Mouse (Mus musculus) neural tube, embryonic 13.5 days (tissue): ENCODE measurements at regions not wholly inside any gene's neighbourhood (a gene's known extent, or its start where the extent isn't known, plus 50 kb on each side); places are given as distances from the start of the nearest gene placed in this dataset.

ENCODE experiments used
- ATAC-seq: fragments of 200-750 bp; cut with Nextera tagmentation; 2 replicates; pipeline ENCODE4 v1.8.0; 2017; ENCODE audit warnings: low read depth, mild to moderate bottlenecking, moderate TSS enrichment, moderate library complexity
- H3K27ac ChIP-seq: fragments of 300-500 bp; sonication (generic); replicated peaks from 2 replicates; pipeline ENCODE4 v1.5.1; 2015; ENCODE audit warnings: moderate library complexity, mild to moderate bottlenecking, inconsistent platforms
- H3K27me3 ChIP-seq: fragments of 300-500 bp; sonication (generic); 2 replicates; pipeline ENCODE4 v1.6.1; 2015; ENCODE audit warnings: mild to moderate bottlenecking, inconsistent platforms
- H3K36me3 ChIP-seq: fragments of 300-500 bp; sonication (generic); 2 replicates; pipeline ENCODE4 v1.6.1; 2015; ENCODE audit warnings: mild to moderate bottlenecking, inconsistent platforms
- H3K4me1 ChIP-seq: fragments of 300-500 bp; sonication (generic); replicated peaks from 2 replicates; pipeline ENCODE4 v1.6.1; 2015; ENCODE audit warnings: inconsistent platforms
- H3K4me2 ChIP-seq: fragments of 300-500 bp; sonication (generic); 2 replicates; pipeline ENCODE4 v1.6.1; 2015; ENCODE audit warnings: inconsistent platforms, mild to moderate bottlenecking, moderate library complexity
- H3K4me3 ChIP-seq: fragments of 300-500 bp; sonication (generic); 2 replicates; pipeline ENCODE4 v1.5.1; 2015; ENCODE audit warnings: mild to moderate bottlenecking, inconsistent platforms
- H3K9ac ChIP-seq: fragments of 300-500 bp; sonication (generic); 2 replicates; pipeline ENCODE4 v1.6.1; 2015; ENCODE audit warnings: moderate library complexity, mild to moderate bottlenecking, inconsistent platforms
- H3K9me3 ChIP-seq: fragments of 300-500 bp; sonication (generic); 2 replicates; pipeline ENCODE4 v1.6.1; 2016; ENCODE audit warnings: inconsistent platforms
- WGBS: fragments of 180-500 bp; shearing (Covaris S2); methylation state at CpG from one replicate; pipeline ENCODE4 v1.1.7; 2015; 5-methylcytosine and 5-hydroxymethylcytosine counted together

- ATAC-seq: no peak
These were observed 176.8 kb downstream of the Fign start for GRCm38 (mm10) chr2:63920997-63921396.

GRCm38 (mm10) chr2:63920019-63920418 is 177.8 kb downstream of the Fign start:
- ATAC-seq: no peak
- H3K27ac ChIP-seq: no peak overlapping the region
- WGBS: 81% methylated on average over 4 of the region's 4 CpGs
- no peaks in the 10 kb centered on the region for H3K27me3 ChIP-seq
- H3K36me3 ChIP-seq: no peaks in the 10 kb centered on the region
- no peak overlapping the region for H3K4me2 ChIP-seq
- no peaks in the 10 kb centered on the region for H3K9me3 ChIP-seq
- H3K9ac ChIP-seq: no peak overlapping the region
- H3K4me1 ChIP-seq: no peaks in the 10 kb centered on the region
- H3K4me3 ChIP-seq: no peak overlapping the region

More at GRCm38 (mm10) chr2:63920997-63921396, 176.8 kb downstream of the Fign start:
- Histone ChIP-seq H3K4me3 (no peak overlapping the region), H3K36me3 (no peaks in the 10 kb centered on the region), H3K4me2 (no peak overlapping the region), H3K9ac (no peak overlapping the region), H3K4me1 (no peaks in the 10 kb centered on the region), H3K27ac (no peak overlapping the region), H3K9me3 (no peaks in the 10 kb centered on the region), H3K27me3 (no peaks in the 10 kb centered on the region)
- 53% methylated on average over 3 of the region's 3 CpGs for WGBS

GRCm38 (mm10) chr2:63900644-63901043 is 197.2 kb downstream of the Fign start:
- no peak overlapping the region for H3K4me3 ChIP-seq
- no peaks in the 10 kb centered on the region for H3K27me3 ChIP-seq
- no peak overlapping the region for H3K27ac ChIP-seq
- H3K4me2 ChIP-seq: no peak overlapping the region
- H3K36me3 ChIP-seq: no peaks in the 10 kb centered on the region
- no peak overlapping the region for H3K9ac ChIP-seq
- no peaks in the 10 kb centered on the region for H3K4me1 ChIP-seq
- H3K9me3 ChIP-seq: no peaks in the 10 kb centered on the region
- no peak for ATAC-seq

GRCm38 (mm10) chr2:63878477-63878876 is 219.4 kb downstream of the Fign start:
- H3K4me2 ChIP-seq: no peak overlapping the region

GRCm38 (mm10) chr2:63877387-63877786 is 220.5 kb downstream of the Fign start:
- no peaks in the 10 kb centered on the region for H3K9me3 ChIP-seq
- no peak overlapping the region for H3K27ac ChIP-seq
- no peaks in the 10 kb centered on the region for H3K36me3 ChIP-seq
- H3K4me3 ChIP-seq: no peak overlapping the region
- ATAC-seq: no peak
- H3K27me3 ChIP-seq: no peaks in the 10 kb centered on the region
- H3K9ac ChIP-seq: no peak overlapping the region
- no peaks in the 10 kb centered on the region for H3K4me1 ChIP-seq
- H3K4me2 ChIP-seq: no peak overlapping the region

More at GRCm38 (mm10) chr2:63878477-63878876, 219.4 kb downstream of the Fign start:
- H3K4me3 ChIP-seq: no peak overlapping the region
- H3K4me1 ChIP-seq: no peaks in the 10 kb centered on the region
- H3K27ac ChIP-seq: no peak overlapping the region
- no peaks in the 10 kb centered on the region for H3K27me3 ChIP-seq
- no peak overlapping the region for H3K9ac ChIP-seq
- H3K36me3 ChIP-seq: no peaks in the 10 kb centered on the region
- WGBS: 72% methylated on average over 6 of the region's 6 CpGs
- H3K9me3 ChIP-seq: no peaks in the 10 kb centered on the region
- no peak for ATAC-seq

- Histone ChIP-seq H3K9me3 (no peaks in the 10 kb centered on the region), H3K36me3 (no peaks in the 10 kb centered on the region), H3K27ac (no peak overlapping the region), H3K4me2 (no peak overlapping the region), H3K9ac (no peak overlapping the region), H3K27me3 (no peaks in the 10 kb centered on the region), H3K4me3 (no peak overlapping the region), H3K4me1 (no peaks in the 10 kb centered on the region)
- ATAC-seq: no peak
- WGBS: 30% methylated on average over 3 of the region's 3 CpGs
These were observed 221.5 kb downstream of the Fign start for GRCm38 (mm10) chr2:63876375-63876774.

- Histone ChIP-seq H3K9ac (no peak overlapping the region), H3K9me3 (no peaks in the 10 kb centered on the region)
- 47% methylated on average over 4 of the region's 4 CpGs for WGBS
These were observed 222.7 kb downstream of the Fign start for GRCm38 (mm10) chr2:63875101-63875500.

GRCm38 (mm10) chr2:63866524-63866923 is 231.3 kb downstream of the Fign start:
- WGBS: 27% methylated on average over 8 of the region's 8 CpGs
- no peaks in the 10 kb centered on the region for H3K27me3 ChIP-seq
- no peaks in the 10 kb centered on the region for H3K9me3 ChIP-seq
- H3K4me2 ChIP-seq: no peak overlapping the region
- no peak for ATAC-seq
- H3K36me3 ChIP-seq: no peaks in the 10 kb centered on the region
- 0 out of 2 replicates have a peak, but pooled peaks cover 7% of the 10 kb centered on the region for H3K4me1 ChIP-seq
- no peak overlapping the region for H3K4me3 ChIP-seq
- no peak overlapping the region for H3K27ac ChIP-seq
- H3K9ac ChIP-seq: no peak overlapping the region

More at GRCm38 (mm10) chr2:63875101-63875500, 222.7 kb downstream of the Fign start:
- Histone ChIP-seq H3K36me3 (no peaks in the 10 kb centered on the region), H3K4me3 (no peak overlapping the region), H3K27me3 (no peaks in the 10 kb centered on the region), H3K27ac (no peak overlapping the region), H3K4me2 (no peak overlapping the region), H3K4me1 (no peaks in the 10 kb centered on the region)
- ATAC-seq: no peak

- H3K9ac ChIP-seq: no peak overlapping the region
- ATAC-seq: no peak
- no peaks in the 10 kb centered on the region for H3K9me3 ChIP-seq
- 0 out of 2 replicates have a peak, but pooled peaks cover 7% of the 10 kb centered on the region for H3K4me1 ChIP-seq
- H3K4me3 ChIP-seq: no peak overlapping the region
- no peak overlapping the region for H3K27ac ChIP-seq
- H3K27me3 ChIP-seq: no peaks in the 10 kb centered on the region
- no peak overlapping the region for H3K4me2 ChIP-seq
- WGBS: 88% methylated on average over 3 of the region's 3 CpGs
- H3K36me3 ChIP-seq: no peaks in the 10 kb centered on the region
These were observed 236.0 kb downstream of the Fign start for GRCm38 (mm10) chr2:63861821-63862220.

DNA sequence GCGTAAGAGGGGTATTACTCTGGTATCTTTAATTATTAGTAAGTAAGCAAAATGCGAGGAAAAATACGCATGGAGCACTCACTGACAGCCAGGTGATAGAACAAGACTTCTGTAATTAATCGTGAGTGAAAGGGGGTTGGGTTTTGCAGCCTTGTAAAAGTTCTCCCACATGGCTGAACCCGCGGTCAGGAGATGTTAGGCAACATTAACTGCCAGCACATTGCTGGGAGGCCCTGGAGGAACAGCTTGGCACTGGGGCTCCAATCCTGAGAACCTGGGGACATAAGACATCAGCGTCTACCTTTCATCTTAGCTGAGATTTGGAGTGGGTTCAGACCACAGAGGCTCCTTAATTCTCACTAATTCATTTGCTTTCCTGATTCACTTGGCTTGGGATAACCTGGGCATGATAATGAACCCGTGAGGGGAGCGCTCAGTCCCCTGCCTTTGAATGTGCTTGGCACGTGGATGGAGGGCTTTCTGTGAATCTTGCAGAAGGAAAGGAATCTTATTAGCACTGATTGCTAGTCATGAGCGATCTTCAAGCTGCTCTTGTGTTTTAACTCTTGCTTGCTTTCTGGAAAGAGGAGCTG is 241.3 kb downstream of the Fign start:
- H3K9ac ChIP-seq: no peak overlapping the region
- H3K27me3 ChIP-seq: no peaks in the 10 kb centered on the region
- no peak overlapping the region for H3K27ac ChIP-seq
- no peak overlapping the region for H3K4me3 ChIP-seq
- H3K9me3 ChIP-seq: no peaks in the 10 kb centered on the region
- WGBS: 55% methylated on average over 11 of the region's 11 CpGs
- no peak overlapping the region for H3K4me2 ChIP-seq
- H3K4me1 ChIP-seq: peaks cover 24% of the 10 kb centered on the region
- H3K36me3 ChIP-seq: no peaks in the 10 kb centered on the region
- ATAC-seq: no peak

GRCm38 (mm10) chr2:63855476-63855875 is 242.4 kb downstream of the Fign start:
- Histone ChIP-seq H3K4me2 (no peak overlapping the region), H3K36me3 (no peaks in the 10 kb centered on the region), H3K4me3 (no peak overlapping the region), H3K27ac (no peak overlapping the region), H3K27me3 (no peaks in the 10 kb centered on the region), H3K9ac (no peak overlapping the region), H3K4me1 (peaks cover 24% of the 10 kb centered on the region), H3K9me3 (no peaks in the 10 kb centered on the region)
- no peak for ATAC-seq
- WGBS: 93% methylated on average over 5 of the region's 5 CpGs

DNA sequence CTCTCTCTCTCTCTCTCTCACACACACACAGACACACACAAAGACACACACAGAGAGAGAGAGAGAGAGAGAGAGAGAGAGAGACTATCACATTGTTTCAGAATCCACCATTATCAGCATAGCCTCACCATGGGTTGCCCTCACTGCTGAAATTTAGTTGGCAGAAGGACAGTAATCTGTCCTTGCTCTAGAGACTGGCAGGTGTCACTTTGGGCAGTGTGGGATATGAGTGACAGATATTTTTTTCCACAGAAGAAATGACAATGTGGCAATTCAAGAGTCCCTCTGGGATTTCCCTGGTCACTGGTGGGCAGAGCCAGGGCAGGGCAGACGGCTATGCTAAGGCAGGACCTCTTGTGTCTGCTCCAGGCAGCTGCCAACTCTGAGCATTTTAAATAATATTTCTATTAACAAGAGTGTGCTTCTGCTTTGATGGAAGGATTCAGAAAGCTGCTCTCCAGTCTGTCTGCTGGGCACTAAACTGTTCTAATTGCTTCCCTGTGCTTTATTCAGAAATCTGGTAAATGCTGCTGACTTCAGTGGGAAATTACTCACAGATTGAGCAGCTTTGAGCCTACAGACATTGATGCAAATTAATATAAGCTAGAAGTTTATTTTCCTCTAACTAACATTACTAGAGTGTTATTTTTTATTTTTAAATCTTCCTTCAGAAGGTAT is 243.5 kb downstream of the Fign start:
- H3K9ac ChIP-seq: no peak overlapping the region
- H3K4me2 ChIP-seq: no peak overlapping the region
- H3K9me3 ChIP-seq: no peaks in the 10 kb centered on the region
- no peak overlapping the region for H3K4me3 ChIP-seq
- no peaks in the 10 kb centered on the region for H3K27me3 ChIP-seq
- H3K4me1 ChIP-seq: peaks cover 33% of the 10 kb centered on the region
- ATAC-seq: no peak
- no peak overlapping the region for H3K27ac ChIP-seq
- H3K36me3 ChIP-seq: no peaks in the 10 kb centered on the region
- WGBS: 24% methylated on average over 1 of the region's 1 CpGs

GRCm38 (mm10) chr2:63853226-63853625 is 244.6 kb downstream of the Fign start:
- Histone ChIP-seq H3K4me2 (no peak overlapping the region), H3K4me3 (no peak overlapping the region), H3K9me3 (no peaks in the 10 kb centered on the region), H3K27ac (no peak overlapping the region), H3K36me3 (no peaks in the 10 kb centered on the region), H3K9ac (no peak overlapping the region), H3K4me1 (peaks cover 33% of the 10 kb centered on the region), H3K27me3 (no peaks in the 10 kb centered on the region)
- peak; percentile 20; the same call in 1 of the 2 replicates for ATAC-seq
- 50% methylated on average over 10 of the region's 10 CpGs for WGBS
